Mouse (Mus musculus): Measurements from ENCODE around the gene Ubac2. TPM values are rescaled to one million over a fixed set of nuclear protein-coding genes. Genes with fewer than 3 reads are reported as not detected.

Ubac2 gene
- total and polyA plus RNA-seq, 3 experiments = 32.8 to 40.1 (median 35.5) TPM

DNA sequence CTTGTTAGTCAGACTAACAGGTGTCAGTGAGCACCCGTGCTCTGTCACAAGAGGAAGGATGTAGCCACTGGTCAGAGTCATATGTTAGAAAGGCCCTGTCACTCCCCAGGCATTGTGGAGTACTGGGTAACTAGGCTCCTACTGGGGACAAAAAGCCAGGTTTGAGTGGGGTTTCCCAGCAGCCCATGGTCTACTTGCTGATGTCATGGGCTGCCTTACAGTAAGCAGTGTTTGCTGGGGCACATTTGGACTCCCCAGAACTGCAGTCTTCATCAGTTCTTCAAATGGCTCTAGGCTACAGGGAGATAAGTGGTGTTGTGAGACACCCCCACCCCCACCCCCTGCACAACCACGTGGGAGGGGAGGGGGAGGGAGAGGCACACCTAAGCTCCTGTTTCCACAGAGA is 179.5 kb downstream of the Ubac2 start (continued):
- TF ChIP-seq MAFK (IDR thresholded peaks at IDR 0.05; ENCODE audit: insufficient replicate concordance, low read length) (no peak; the same call in 1 of the 2 replicates), UBTF (IDR thresholded peaks at IDR 0.05; ENCODE audit: low read depth, low read length) (no peak), ELF1 (IDR thresholded peaks at IDR 0.05; ENCODE audit: low read depth, low read length) (no peak; the same call in 1 of the 2 replicates), KAT2A (IDR thresholded peaks at IDR 0.05; ENCODE audit: insufficient replicate concordance, low read length) (0 out of 2 replicates have a peak, but pooled peaks have one; percentile 41), SIN3A (IDR thresholded peaks at IDR 0.05; ENCODE audit: low read length) (peak; percentile 68)

DNA sequence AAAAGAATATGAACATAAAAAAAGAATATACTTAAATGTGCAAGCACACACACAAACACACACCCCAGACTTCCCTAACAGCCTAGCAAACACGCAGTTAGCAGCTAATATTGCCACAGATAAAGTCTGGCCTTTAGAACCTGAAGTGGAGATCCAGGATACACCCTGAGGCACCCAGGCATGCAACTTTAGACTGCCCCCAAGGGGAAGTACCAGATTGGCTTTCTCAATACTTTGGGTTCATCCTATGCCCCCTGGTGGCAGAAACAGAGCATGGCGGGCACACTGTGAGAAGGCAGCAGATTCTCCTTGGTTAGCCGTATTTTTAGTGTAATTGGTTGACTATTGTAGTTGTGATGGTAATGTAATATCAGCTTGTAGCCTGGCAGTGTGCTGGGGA is 182.2 kb downstream of the Ubac2 start:
- Histone ChIP-seq H3K79me2 (replicated peaks; ENCODE audit: control insufficient read depth, extremely low read depth, insufficient read depth, poor library complexity, severe bottlenecking) (no peaks in the 10 kb centered on the region), H3K36me3 (replicated peaks in 1 of 2; ENCODE audit: control insufficient read depth in 1 of 2, insufficient read depth in 1 of 2, low read length in 1 of 2) (no peaks in the 10 kb centered on the region), H3K4me3 (replicated peaks in 1 of 3; ENCODE audit: low read depth in 2 of 3, low read length in 2 of 3, poor library complexity in 1 of 3) (no peak overlapping the region), H3K4me1 (ENCODE audit: control insufficient read depth in 1 of 2, insufficient read depth in 2 of 2) (peaks cover 50 to 97% of the 10 kb centered on the region in 2 experiments), H3K4me2 (ENCODE audit: insufficient read depth, low read depth, poor library complexity, severe bottlenecking) (no peak overlapping the region), H3K9me3 (replicated peaks; ENCODE audit: low read length) (no peaks in the 10 kb centered on the region), H3K27ac (ENCODE audit: insufficient read depth, low read depth) (no peak overlapping the region), H3K9ac (ENCODE audit: insufficient read depth, low read depth) (no peak overlapping the region), H3K27me3 (replicated peaks) (no peaks in the 10 kb centered on the region)
- in situ Hi-C loops (cut with MboI; ENCODE audit: low pct_ligation_motif_present, low pct_unique_long_range_greater_than_20kb, low sequenced_read_pairs) (loop anchor here (5.0 to 10.0 kb wide), 3 partner anchors 114 to 193 kb away; no protein-coding TSS in a partner anchor), dilution Hi-C loops (cut with MboI; ENCODE audit: extremely low pct_ligation_motif_present, extremely low pct_unique_long_range_greater_than_20kb, low sequenced_read_pairs) (no loop called here)
- peak; percentile 94 for DNase-seq (ENCODE audit: extremely low read depth)
- TF ChIP-seq MAZ (IDR thresholded peaks at IDR 0.05; ENCODE audit: low read depth, low read length) (peak; percentile 79), MAFK (IDR thresholded peaks at IDR 0.05; ENCODE audit: insufficient replicate concordance, low read length) (no peak), SIN3A (IDR thresholded peaks at IDR 0.05; ENCODE audit: low read length) (0 out of 2 replicates have a peak, but pooled peaks have one; percentile 25), KAT2A (IDR thresholded peaks at IDR 0.05; ENCODE audit: insufficient replicate concordance, low read length) (no peak), USF2 (conservative IDR thresholded peaks at IDR 0.05; ENCODE audit: low read depth, low read length) (no peak), TCF12 (IDR thresholded peaks at IDR 0.05; ENCODE audit: low read depth, low read length) (0 out of 2 replicates have a peak, but pooled peaks have one; percentile 31), CTCF (conservative IDR thresholded peaks at IDR 0.05 in 1 of 2, IDR thresholded peaks at IDR 0.05 in 1 of 2; ENCODE audit: low read depth in 2 of 2, low read length in 2 of 2) (peak; percentile 92 to 99), IRF4 (IDR thresholded peaks at IDR 0.05; ENCODE audit: low read depth, low read length) (peak; percentile 52; the same call in 1 of the 2 replicates), NRF1 (IDR thresholded peaks at IDR 0.05; ENCODE audit: low read depth, low read length) (no peak), JUND (conservative IDR thresholded peaks at IDR 0.05; ENCODE audit: low read depth, low read length) (no peak; the same call in 1 of the 2 replicates), USF1 (IDR thresholded peaks at IDR 0.05; ENCODE audit: low read depth, low read length) (no peak), ELF1 (IDR thresholded peaks at IDR 0.05; ENCODE audit: low read depth, low read length) (no peak), JUN (IDR thresholded peaks at IDR 0.05; ENCODE audit: insufficient read depth, low read depth, low read length) (no peak), RAD21 (IDR thresholded peaks at IDR 0.05; ENCODE audit: low read depth, low read length) (peak; percentile 93), MXI1 (IDR thresholded peaks at IDR 0.05; ENCODE audit: low read depth, low read length) (no peak), CHD1 (IDR thresholded peaks at IDR 0.05; ENCODE audit: low read depth, low read length) (no peak), CHD2 (IDR thresholded peaks at IDR 0.05; ENCODE audit: low read length) (no peak), PAX5 (IDR thresholded peaks at IDR 0.05; ENCODE audit: low read length) (no peak), ETS1 (conservative IDR thresholded peaks at IDR 0.05; ENCODE audit: low read depth, low read length) (no peak), MYC (IDR thresholded peaks at IDR 0.05; ENCODE audit: low read depth, low read length) (peak; percentile 51; the same call in 1 of the 2 replicates), TBP (conservative IDR thresholded peaks at IDR 0.05; ENCODE audit: low read depth, low read length) (no peak), BHLHE40 (IDR thresholded peaks at IDR 0.05; ENCODE audit: low read depth, low read length) (no peak), NELFE (IDR thresholded peaks at IDR 0.05; ENCODE audit: low read depth, low read length) (peak; percentile 39; the same call in 1 of the 2 replicates), POLR2AphosphoS2 (IDR thresholded peaks at IDR 0.05; ENCODE audit: low read depth, low read length) (no peak), RCOR1 (conservative IDR thresholded peaks at IDR 0.05; ENCODE audit: low read depth, low read length) (no peak), ZNF384 (IDR thresholded peaks at IDR 0.05; ENCODE audit: low read depth, low read length) (no peak), ZC3H11A (IDR thresholded peaks at IDR 0.05; ENCODE audit: low read depth, low read length) (peak; percentile 96), POLR2A (IDR thresholded peaks at IDR 0.05; ENCODE audit: low read depth, low read length) (no peak), E2F4 (IDR thresholded peaks at IDR 0.05; ENCODE audit: insufficient replicate concordance, low read depth, low read length) (no peak), MAX (IDR thresholded peaks at IDR 0.05; ENCODE audit: low read length) (peak; percentile 13; the same call in 1 of the 2 replicates), GABPA (IDR thresholded peaks at IDR 0.05; ENCODE audit: insufficient replicate concordance, low read depth, low read length) (no peak), EP300 (IDR thresholded peaks at IDR 0.05; ENCODE audit: low read length) (no peak), SMC3 (IDR thresholded peaks at IDR 0.05; ENCODE audit: low read depth, low read length) (peak; percentile 100), UBTF (IDR thresholded peaks at IDR 0.05; ENCODE audit: low read depth, low read length) (no peak), MEF2A (IDR thresholded peaks at IDR 0.05; ENCODE audit: borderline replicate concordance, low read depth, low read length) (peak; percentile 75; the same call in 1 of the 2 replicates), ZKSCAN1 (IDR thresholded peaks at IDR 0.05; ENCODE audit: borderline replicate concordance, low read depth, low read length) (no peak), HCFC1 (IDR thresholded peaks at IDR 0.05; ENCODE audit: low read depth, low read length) (no peak)

Data from CH12.LX (cell line).